Mouse (Mus musculus): ENCODE data around the gene Zfp956. TPM values are rescaled to one million over a fixed set of nuclear protein-coding genes. Genes with fewer than 3 reads are reported as not detected.

Zfp956 gene
- polyA plus RNA-seq, 1 experiment from 2014 or later, result 3.9 TPM

GRCm38 (mm10) chr6:47918768-47919274 lies 34.4 kb upstream of the Zfp956 start:
- no peak for ATAC-seq (replicated peaks; ENCODE audit: extremely low read depth, insufficient read depth, low FRiP score)
- 71% methylated on average over 3 of the region's 3 CpGs for WGBS
- no peak overlapping the region for H3K27ac ChIP-seq (ENCODE audit: low read length)
- H3K9me3 ChIP-seq (replicated peaks; ENCODE audit: control insufficient read depth, low read length), result no peaks in the 10 kb centered on the region
- H3K27me3 ChIP-seq (ENCODE audit: control insufficient read depth, insufficient read depth, low read length), result no peaks in the 10 kb centered on the region
- no peak overlapping the region for H3K9ac ChIP-seq (ENCODE audit: low read length)
- peaks cover 20% of the 10 kb centered on the region for H3K4me1 ChIP-seq (ENCODE audit: control insufficient read depth, insufficient read depth, low read length)
- no peaks in the 10 kb centered on the region for H3K36me3 ChIP-seq (ENCODE audit: control insufficient read depth, insufficient read depth)
- no peak overlapping the region for H3K4me3 ChIP-seq (ENCODE audit: low read length)
- no peak overlapping the region for H3K4me2 ChIP-seq (ENCODE audit: low read depth, low read length)

DNA sequence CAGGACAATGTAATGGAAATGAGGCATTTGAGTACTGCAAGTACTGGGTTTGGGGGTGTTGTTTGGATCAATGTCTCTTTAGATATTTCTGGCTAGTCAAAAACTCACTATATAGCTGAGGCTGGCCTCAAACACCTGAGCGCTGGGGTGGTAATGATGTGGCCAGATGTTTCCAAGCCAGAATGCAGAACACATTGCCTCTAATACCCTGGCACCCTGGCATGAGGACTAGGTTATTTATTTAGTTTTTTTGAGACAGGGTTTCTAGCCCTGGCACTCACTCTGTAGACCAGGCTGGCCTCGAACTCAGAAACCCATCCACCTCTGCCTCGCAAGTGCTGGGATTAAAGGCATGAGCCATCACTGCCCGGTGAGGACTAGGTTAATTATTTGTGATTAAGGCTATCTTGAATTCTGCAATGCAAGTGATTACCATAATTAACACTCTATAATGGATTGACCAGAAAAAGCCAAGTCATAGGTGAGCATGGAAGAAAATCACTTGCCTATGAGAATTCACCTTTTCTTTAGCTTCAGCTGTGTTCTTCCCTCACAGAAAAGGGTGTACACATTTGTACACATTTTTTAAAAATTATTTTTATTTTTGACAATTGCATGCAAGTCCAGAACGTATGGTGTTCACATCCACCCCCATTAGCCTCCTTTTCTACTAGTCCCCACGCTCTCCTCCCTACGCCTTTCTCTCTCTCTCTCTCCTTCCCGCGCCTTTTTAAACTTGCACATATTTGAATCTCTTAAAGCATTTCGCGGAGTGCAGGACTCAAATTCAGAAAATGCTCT lies 33.3 kb upstream of the Zfp956 start:
- Histone ChIP-seq H3K4me1 (ENCODE audit: control insufficient read depth, insufficient read depth, low read length) (peaks cover 20% of the 10 kb centered on the region), H3K9me3 (replicated peaks; ENCODE audit: control insufficient read depth, low read length) (no peaks in the 10 kb centered on the region), H3K27ac (ENCODE audit: low read length) (peak overlapping the region; percentile 97), H3K9ac (ENCODE audit: low read length) (peak overlapping the region; percentile 95), H3K4me2 (ENCODE audit: low read depth, low read length) (peak overlapping the region; percentile 72), H3K4me3 (ENCODE audit: low read length) (peak overlapping the region; percentile 83), H3K36me3 (ENCODE audit: control insufficient read depth, insufficient read depth) (no peaks in the 10 kb centered on the region), H3K27me3 (ENCODE audit: control insufficient read depth, insufficient read depth, low read length) (no peaks in the 10 kb centered on the region)
- ATAC-seq (replicated peaks; ENCODE audit: extremely low read depth, insufficient read depth, low FRiP score), result no peak
- WGBS, result 25% methylated on average over 11 of the region's 11 CpGs

DNA sequence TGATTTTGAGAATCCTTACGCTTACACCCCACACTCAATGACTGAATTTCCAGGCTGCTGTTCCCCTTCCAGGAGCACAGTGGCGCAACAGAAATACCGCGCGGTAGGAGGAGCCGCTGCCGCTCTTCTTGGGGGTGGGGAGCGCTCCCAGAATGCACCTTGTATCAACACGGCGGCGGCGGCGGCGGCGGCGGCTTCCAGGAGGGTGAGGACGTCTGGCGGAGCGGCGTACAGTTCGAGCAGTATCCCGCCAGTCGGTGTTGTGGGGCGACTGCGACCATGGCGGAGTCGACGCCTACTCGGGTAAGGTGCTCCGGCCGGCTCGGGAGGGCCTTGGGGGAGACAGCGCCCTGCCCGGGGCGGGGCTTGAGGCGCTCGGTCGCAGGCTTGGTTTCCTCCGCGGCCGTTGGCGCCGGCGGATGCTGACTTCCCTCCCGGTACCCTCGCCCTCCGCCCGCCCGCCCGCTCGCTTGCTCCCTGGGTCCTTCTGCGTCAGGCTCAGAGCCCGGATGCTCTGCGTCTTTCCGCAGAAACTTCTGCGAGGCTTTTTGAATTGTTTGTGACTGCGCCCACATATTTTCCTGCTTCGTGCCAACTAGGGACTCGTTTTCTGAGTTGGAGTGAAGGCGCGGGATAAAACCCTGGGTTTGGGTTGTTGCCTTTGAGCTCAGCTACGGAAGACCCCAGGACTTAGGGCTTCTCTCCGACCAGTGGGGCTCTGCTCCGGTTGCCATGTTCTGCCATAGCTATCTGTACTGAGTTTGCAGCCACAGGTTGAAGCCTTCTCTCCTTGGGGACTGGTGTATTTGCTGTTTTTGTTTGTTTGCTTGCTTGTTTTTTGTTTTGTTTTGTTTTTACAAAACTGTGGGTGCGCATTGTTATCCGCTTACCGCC lies 32.5 kb upstream of the Zfp956 start, which contains the start of gene Zfp212:
Gene Zfp212, plus strand, starts transcription at position 30 of the 894 bp plus-strand sequence.
- H3K4me3 ChIP-seq (ENCODE audit: low read length), result peak within 1 kb of the TSS; percentile 83
- H3K27me3 ChIP-seq (ENCODE audit: control insufficient read depth, insufficient read depth, low read length), result no peaks in the 10 kb centered on the region
- H3K4me1 ChIP-seq (ENCODE audit: control insufficient read depth, insufficient read depth, low read length), result peaks cover 20% of the 10 kb centered on the region
- H3K36me3 ChIP-seq (ENCODE audit: control insufficient read depth, insufficient read depth), result no peaks in the 10 kb centered on the region
- WGBS, result 1% methylated on average over 61 of the region's 67 CpGs
- peak within 1 kb of the TSS; percentile 74 for H3K4me2 ChIP-seq (ENCODE audit: low read depth, low read length)
- ATAC-seq (replicated peaks; ENCODE audit: extremely low read depth, insufficient read depth, low FRiP score), result peak; percentile 95
- peak within 1 kb of the TSS; percentile 97 for H3K27ac ChIP-seq (ENCODE audit: low read length)
- peak within 1 kb of the TSS; percentile 95 for H3K9ac ChIP-seq (ENCODE audit: low read length)
- no peaks in the 10 kb centered on the region for H3K9me3 ChIP-seq (replicated peaks; ENCODE audit: control insufficient read depth, low read length)

- Histone ChIP-seq H3K4me2 (ENCODE audit: low read depth, low read length) (peak overlapping the region; percentile 84), H3K9me3 (replicated peaks; ENCODE audit: control insufficient read depth, low read length) (no peaks in the 10 kb centered on the region), H3K4me3 (ENCODE audit: low read length) (peak overlapping the region; percentile 56), H3K27ac (ENCODE audit: low read length) (no peak overlapping the region), H3K9ac (ENCODE audit: low read length) (peak overlapping the region; percentile 76), H3K36me3 (ENCODE audit: control insufficient read depth, insufficient read depth) (no peaks in the 10 kb centered on the region), H3K27me3 (ENCODE audit: control insufficient read depth, insufficient read depth, low read length) (no peaks in the 10 kb centered on the region), H3K4me1 (ENCODE audit: control insufficient read depth, insufficient read depth, low read length) (peaks cover 2% of the 10 kb centered on the region; the same call in 1 of the 2 replicates)
- WGBS, result 45% methylated on average over 12 of the region's 12 CpGs
- ATAC-seq (replicated peaks; ENCODE audit: extremely low read depth, insufficient read depth, low FRiP score), result no peak
These were observed 10.7 kb upstream of the Zfp956 start for GRCm38 (mm10) chr6:47942461-47942860.

GRCm38 (mm10) chr6:47943021-47943691 lies 10.0 kb upstream of the Zfp956 start:
- no peaks in the 10 kb centered on the region for H3K36me3 ChIP-seq (ENCODE audit: control insufficient read depth, insufficient read depth)
- H3K9me3 ChIP-seq (replicated peaks; ENCODE audit: control insufficient read depth, low read length), result no peaks in the 10 kb centered on the region
- H3K27ac ChIP-seq (ENCODE audit: low read length), result no peak overlapping the region
- peak overlapping the region; percentile 56 for H3K4me3 ChIP-seq (ENCODE audit: low read length)
- 8% methylated on average over 64 of the region's 64 CpGs for WGBS
- H3K4me1 ChIP-seq (ENCODE audit: control insufficient read depth, insufficient read depth, low read length), result peaks cover 2% of the 10 kb centered on the region; the same call in 1 of the 2 replicates
- no peaks in the 10 kb centered on the region for H3K27me3 ChIP-seq (ENCODE audit: control insufficient read depth, insufficient read depth, low read length)
- H3K4me2 ChIP-seq (ENCODE audit: low read depth, low read length), result peak overlapping the region; percentile 84
- ATAC-seq (replicated peaks; ENCODE audit: extremely low read depth, insufficient read depth, low FRiP score), result peak; percentile 88
- H3K9ac ChIP-seq (ENCODE audit: low read length), result peak overlapping the region; percentile 76

DNA sequence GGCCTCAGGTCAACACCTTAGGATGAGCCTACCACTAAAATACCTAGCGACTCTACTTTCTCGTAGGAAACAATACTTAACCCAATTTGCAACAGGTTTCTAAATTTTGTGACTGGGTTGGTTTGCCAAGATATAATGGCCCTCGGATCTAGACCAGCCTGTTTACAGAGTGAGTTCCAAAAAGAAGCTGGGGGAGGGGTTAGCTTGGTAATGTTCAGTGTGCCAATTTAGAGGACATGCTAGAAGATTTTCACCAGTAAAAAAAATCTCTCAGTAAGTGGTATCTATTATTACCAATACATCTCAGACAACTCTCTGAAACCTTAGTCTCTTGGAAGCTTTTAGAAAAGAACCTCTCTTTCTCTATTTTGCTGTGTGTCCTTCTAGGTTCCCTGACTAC lies 9.5 kb upstream of the Zfp956 start:
- Histone ChIP-seq H3K4me2 (ENCODE audit: low read depth, low read length) (peak overlapping the region; percentile 84), H3K4me1 (ENCODE audit: control insufficient read depth, insufficient read depth, low read length) (peaks cover 2% of the 10 kb centered on the region; the same call in 1 of the 2 replicates), H3K9me3 (replicated peaks; ENCODE audit: control insufficient read depth, low read length) (no peaks in the 10 kb centered on the region), H3K27me3 (ENCODE audit: control insufficient read depth, insufficient read depth, low read length) (no peaks in the 10 kb centered on the region), H3K4me3 (ENCODE audit: low read length) (peak overlapping the region; percentile 56), H3K27ac (ENCODE audit: low read length) (no peak overlapping the region), H3K9ac (ENCODE audit: low read length) (peak overlapping the region; percentile 76), H3K36me3 (ENCODE audit: control insufficient read depth, insufficient read depth) (no peaks in the 10 kb centered on the region)
- no peak for ATAC-seq (replicated peaks; ENCODE audit: extremely low read depth, insufficient read depth, low FRiP score)
- 83% methylated on average over 3 of the region's 3 CpGs for WGBS

DNA sequence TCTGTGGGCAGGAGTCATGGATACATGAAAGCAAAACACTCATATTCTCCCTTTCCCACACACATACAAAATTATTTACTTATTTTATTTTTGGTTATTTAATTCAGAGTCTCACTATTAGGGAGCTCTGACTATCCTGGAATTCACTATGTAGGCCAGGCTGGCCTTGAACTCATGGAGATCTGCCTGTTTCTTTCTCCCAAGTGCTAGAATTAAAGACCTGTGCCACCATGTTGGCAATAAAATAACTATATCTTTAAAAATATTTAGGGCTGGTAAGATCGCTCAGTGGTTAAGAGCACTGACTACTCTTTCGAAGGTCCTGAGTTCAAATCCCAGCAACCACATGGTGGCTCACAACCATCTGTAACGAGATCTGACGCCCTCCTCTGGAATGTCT lies 5.8 kb upstream of the Zfp956 start:
- no peak overlapping the region for H3K27ac ChIP-seq (ENCODE audit: low read length)
- ATAC-seq (replicated peaks; ENCODE audit: extremely low read depth, insufficient read depth, low FRiP score), result no peak
- peaks cover 2% of the 10 kb centered on the region; the same call in 1 of the 2 replicates for H3K4me1 ChIP-seq (ENCODE audit: control insufficient read depth, insufficient read depth, low read length)
- H3K4me3 ChIP-seq (ENCODE audit: low read length), result no peak overlapping the region
- no peak overlapping the region for H3K4me2 ChIP-seq (ENCODE audit: low read depth, low read length)
- H3K27me3 ChIP-seq (ENCODE audit: control insufficient read depth, insufficient read depth, low read length), result peaks cover 2% of the 10 kb centered on the region; the same call in 1 of the 2 replicates
- 86% methylated on average over 4 of the region's 4 CpGs for WGBS
- H3K9me3 ChIP-seq (replicated peaks; ENCODE audit: control insufficient read depth, low read length), result no peaks in the 10 kb centered on the region
- H3K9ac ChIP-seq (ENCODE audit: low read length), result no peak overlapping the region
- no peaks in the 10 kb centered on the region for H3K36me3 ChIP-seq (ENCODE audit: control insufficient read depth, insufficient read depth)

DNA sequence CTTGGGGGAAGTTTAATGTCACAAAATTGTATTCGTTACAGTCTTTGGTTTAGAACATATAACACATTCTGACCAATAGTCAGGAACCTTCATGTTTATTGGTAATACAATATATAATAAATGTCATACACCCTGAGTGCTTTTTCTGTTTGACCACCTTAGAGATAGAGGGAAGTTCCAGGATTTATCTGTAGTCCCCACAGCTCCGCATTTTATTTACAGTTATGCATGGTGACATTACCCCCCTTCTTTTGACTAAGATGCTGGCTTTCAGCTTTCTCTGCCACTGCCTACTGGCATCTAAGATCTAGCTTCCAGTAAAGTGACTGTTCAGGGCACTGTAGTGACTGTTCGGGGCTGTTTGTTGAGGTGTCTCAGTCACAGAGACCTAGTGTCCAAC lies 1.2 kb downstream of the Zfp956 start:
- 88% methylated on average over 3 of the region's 3 CpGs for WGBS
- no peak overlapping the region for H3K9ac ChIP-seq (ENCODE audit: low read length)
- H3K4me1 ChIP-seq (ENCODE audit: control insufficient read depth, insufficient read depth, low read length), result no peaks in the 10 kb centered on the region
- H3K4me2 ChIP-seq (ENCODE audit: low read depth, low read length), result no peak overlapping the region
- no peak overlapping the region for H3K4me3 ChIP-seq (ENCODE audit: low read length)
- no peak for ATAC-seq (replicated peaks; ENCODE audit: extremely low read depth, insufficient read depth, low FRiP score)
- peaks cover 12% of the 10 kb centered on the region; the same call in 1 of the 2 replicates for H3K27me3 ChIP-seq (ENCODE audit: control insufficient read depth, insufficient read depth, low read length)
- H3K27ac ChIP-seq (ENCODE audit: low read length), result no peak overlapping the region
- no peaks in the 10 kb centered on the region for H3K36me3 ChIP-seq (ENCODE audit: control insufficient read depth, insufficient read depth)
- no peaks in the 10 kb centered on the region for H3K9me3 ChIP-seq (replicated peaks; ENCODE audit: control insufficient read depth, low read length)

All from heart, embryonic 16.5 days (tissue).